In the genomic region with DNA sequence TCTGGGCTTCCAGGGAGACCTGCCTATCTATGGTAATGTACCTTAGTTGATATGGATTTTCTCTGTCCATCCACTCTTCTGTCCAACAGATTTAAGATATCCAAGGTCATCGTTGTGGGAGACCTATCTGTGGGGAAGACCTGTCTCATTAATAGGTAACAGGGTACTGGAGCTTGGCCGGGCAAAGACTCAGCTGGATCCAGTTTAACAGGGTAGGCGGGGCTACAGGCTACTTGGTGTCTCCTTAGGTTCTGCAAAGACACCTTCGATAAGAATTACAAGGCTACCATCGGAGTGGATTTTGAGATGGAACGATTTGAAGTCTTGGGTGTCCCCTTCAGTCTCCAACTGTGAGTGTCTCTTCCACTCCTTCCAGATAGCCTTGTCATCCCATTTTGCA, we compare ENCODE assay signal across 8 mouse cellular contexts. TPM values are rescaled to one million over a fixed set of nuclear protein-coding genes. Genes with fewer than 3 reads are reported as not detected.
DNase-seq lines count a peak whose midpoint lies in the region; ATAC-seq lines count a peak whose summit lies in the region.

No protein-coding gene starts in this region.

- H3K27ac ChIP-seq in lung, embryonic 15.5 days, result peak overlapping the region; percentile 100
- peak overlapping the region; percentile 93 for H3K27ac ChIP-seq in hindbrain, embryonic 13.5 days
- H3K27ac ChIP-seq in limb, embryonic 12.5 days, result peak overlapping the region; percentile 100
- H3K27ac ChIP-seq in stomach, embryonic 16.5 days (ENCODE audit: low read length), result peak overlapping the region; percentile 97

- H3K9ac ChIP-seq in lung, embryonic 15.5 days, result peak overlapping the region; percentile 94; the same call in 1 of the 2 replicates
- H3K9ac ChIP-seq in hindbrain, embryonic 13.5 days, result peak overlapping the region; percentile 94
- peak overlapping the region; percentile 96; the same call in 1 of the 2 replicates for H3K9ac ChIP-seq in limb, embryonic 12.5 days (replicated peaks)
- peak overlapping the region; percentile 94 for H3K9ac ChIP-seq in stomach, embryonic 16.5 days (ENCODE audit: low read length)

- WGBS in lung, embryonic 15.5 days, result 47% methylated on average over 6 of the region's 6 CpGs
- 70% methylated on average over 6 of the region's 6 CpGs for WGBS in hindbrain, embryonic 13.5 days
- WGBS in limb, embryonic 12.5 days, result 51% methylated on average over 6 of the region's 6 CpGs
- WGBS in stomach, embryonic 16.5 days, result 56% methylated on average over 6 of the region's 6 CpGs

- H3K4me2 ChIP-seq in lung, embryonic 15.5 days, result peak overlapping the region; percentile 67
- peak overlapping the region; percentile 67 for H3K4me2 ChIP-seq in hindbrain, embryonic 13.5 days
- peak overlapping the region; percentile 63 for H3K4me2 ChIP-seq in limb, embryonic 12.5 days
- H3K4me2 ChIP-seq in stomach, embryonic 16.5 days (ENCODE audit: low read depth, low read length), result peak overlapping the region; percentile 69

- H3K9me3 ChIP-seq in lung, embryonic 15.5 days, result no peaks in the 10 kb centered on the region
- H3K9me3 ChIP-seq in hindbrain, embryonic 13.5 days, result no peaks in the 10 kb centered on the region
- no peaks in the 10 kb centered on the region for H3K9me3 ChIP-seq in limb, embryonic 12.5 days
- H3K9me3 ChIP-seq in stomach, embryonic 16.5 days (replicated peaks; ENCODE audit: control insufficient read depth, low read length), result no peaks in the 10 kb centered on the region

- H3K4me3 ChIP-seq in lung, embryonic 15.5 days, result peak overlapping the region; percentile 68
- peak overlapping the region; percentile 63 for H3K4me3 ChIP-seq in hindbrain, embryonic 13.5 days
- H3K4me3 ChIP-seq in limb, embryonic 12.5 days (replicated peaks), result peak overlapping the region; percentile 83
- peak overlapping the region; percentile 76 for H3K4me3 ChIP-seq in stomach, embryonic 16.5 days (replicated peaks; ENCODE audit: low read length)

- H3K4me1 ChIP-seq in lung, embryonic 15.5 days, result peaks cover 25% of the 10 kb centered on the region
- peaks cover 31% of the 10 kb centered on the region for H3K4me1 ChIP-seq in hindbrain, embryonic 13.5 days (replicated peaks)
- peaks cover 20% of the 10 kb centered on the region for H3K4me1 ChIP-seq in limb, embryonic 12.5 days (replicated peaks)
- H3K4me1 ChIP-seq in stomach, embryonic 16.5 days (ENCODE audit: control insufficient read depth, insufficient read depth, low read length), result peaks cover 16% of the 10 kb centered on the region

- H3K36me3 ChIP-seq in lung, embryonic 15.5 days, result peaks cover 18% of the 10 kb centered on the region
- H3K36me3 ChIP-seq in hindbrain, embryonic 13.5 days, result peaks cover 32% of the 10 kb centered on the region
- H3K36me3 ChIP-seq in limb, embryonic 12.5 days, result peaks cover 37% of the 10 kb centered on the region
- no peaks in the 10 kb centered on the region for H3K36me3 ChIP-seq in stomach, embryonic 16.5 days (ENCODE audit: control insufficient read depth, insufficient read depth, low read length)

- no peaks in the 10 kb centered on the region for H3K27me3 ChIP-seq in lung, embryonic 15.5 days
- no peaks in the 10 kb centered on the region for H3K27me3 ChIP-seq in hindbrain, embryonic 13.5 days
- H3K27me3 ChIP-seq in limb, embryonic 12.5 days, result no peaks in the 10 kb centered on the region
- no peaks in the 10 kb centered on the region for H3K27me3 ChIP-seq in stomach, embryonic 16.5 days (ENCODE audit: control insufficient read depth, insufficient read depth, low read length)

- no peak for DNase-seq in lung, postnatal 14 days
- no peak for DNase-seq in right cerebral cortex, postnatal 25 days
- no peak for DNase-seq in spleen, adult 18-20 months
- DNase-seq in adrenal gland, postnatal 36 days, result no peak

- no peak for ATAC-seq in lung, embryonic 15.5 days (ENCODE audit: borderline replicate concordance, extremely low read depth, low FRiP score, low TSS enrichment)
- no peak for ATAC-seq in hindbrain, embryonic 13.5 days (ENCODE audit: low FRiP score)
- no peak for ATAC-seq in limb, embryonic 12.5 days (ENCODE audit: insufficient number of reproducible peaks, insufficient read depth, low FRiP score, low TSS enrichment, low read depth)
- no peak for ATAC-seq in stomach, embryonic 16.5 days (ENCODE audit: insufficient read depth, low FRiP score)

RNA-seq across cellular contexts. Expression of a gene that starts 1.8 kb away (rescaled TPM):
- polyA plus RNA-seq in lung, embryonic 15.5 days (2015; fragmentation: Nextera tagmentation; extraction: Ambion mirVana), result 141 and 147 TPM in 2 replicates
- 53.2 TPM in 2 replicates for polyA plus RNA-seq in hindbrain, embryonic 13.5 days (2015; fragmentation: Nextera tagmentation; extraction: Ambion mirVana)
- polyA plus RNA-seq in limb, embryonic 12.5 days (2016; fragmentation: Nextera tagmentation; extraction: Ambion mirVana), result 149 and 157 TPM in 2 replicates
- polyA plus RNA-seq in stomach, embryonic 16.5 days (2015; fragmentation: Nextera tagmentation; extraction: Ambion mirVana), result 88.3 and 90.9 TPM in 2 replicates
- 10 to 100 TPM; 85.9 to 89.9 TPM for total RNA-seq in adrenal gland, postnatal 36 days (2021)

RNA-seq across cellular contexts. Expression of a gene that starts 3.2 kb away (rescaled TPM):
- polyA plus RNA-seq in lung, embryonic 15.5 days (2015; fragmentation: Nextera tagmentation; extraction: Ambion mirVana), result 4.4 and 4.7 TPM in 2 replicates
- polyA plus RNA-seq in hindbrain, embryonic 13.5 days (2015; fragmentation: Nextera tagmentation; extraction: Ambion mirVana), result 2.5 and 3.3 TPM in 2 replicates
- 1.9 and 2.7 TPM in 2 replicates for polyA plus RNA-seq in limb, embryonic 12.5 days (2016; fragmentation: Nextera tagmentation; extraction: Ambion mirVana)
- polyA plus RNA-seq in stomach, embryonic 16.5 days (2015; fragmentation: Nextera tagmentation; extraction: Ambion mirVana), result 3.1 and 3.7 TPM in 2 replicates
- total RNA-seq in adrenal gland, postnatal 36 days (2021), result 10 to 100 TPM; 14.1 to 15.2 TPM

RNA-seq across cellular contexts. Expression of a gene that starts 6.7 kb away (rescaled TPM):
- polyA plus RNA-seq in lung, embryonic 15.5 days (2015; fragmentation: Nextera tagmentation; extraction: Ambion mirVana), result 1,297 and 1,378 TPM in 2 replicates
- 913 and 965 TPM in 2 replicates for polyA plus RNA-seq in hindbrain, embryonic 13.5 days (2015; fragmentation: Nextera tagmentation; extraction: Ambion mirVana)
- 1,381 and 1,432 TPM in 2 replicates for polyA plus RNA-seq in limb, embryonic 12.5 days (2016; fragmentation: Nextera tagmentation; extraction: Ambion mirVana)
- 1,025 and 1,263 TPM in 2 replicates for polyA plus RNA-seq in stomach, embryonic 16.5 days (2015; fragmentation: Nextera tagmentation; extraction: Ambion mirVana)
- total RNA-seq in adrenal gland, postnatal 36 days (2021), result 1,000 to 10,000 TPM; 1,640 to 1,911 TPM

RNA-seq across cellular contexts. Expression of a gene that starts 13.5 kb away (rescaled TPM):
- polyA plus RNA-seq in lung, embryonic 15.5 days (2015; fragmentation: Nextera tagmentation; extraction: Ambion mirVana), result 20.2 and 22.9 TPM in 2 replicates
- 7.0 and 8.3 TPM in 2 replicates for polyA plus RNA-seq in hindbrain, embryonic 13.5 days (2015; fragmentation: Nextera tagmentation; extraction: Ambion mirVana)
- 11.6 and 11.9 TPM in 2 replicates for polyA plus RNA-seq in limb, embryonic 12.5 days (2016; fragmentation: Nextera tagmentation; extraction: Ambion mirVana)
- 32.5 and 32.8 TPM in 2 replicates for polyA plus RNA-seq in stomach, embryonic 16.5 days (2015; fragmentation: Nextera tagmentation; extraction: Ambion mirVana)
- total RNA-seq in adrenal gland, postnatal 36 days (2021), result 10 to 100 TPM; 41.5 to 88.1 TPM

RNA-seq across cellular contexts. Expression of a gene that starts 13.6 kb away (rescaled TPM):
- 19.2 and 20.3 TPM in 2 replicates for polyA plus RNA-seq in lung, embryonic 15.5 days (2015; fragmentation: Nextera tagmentation; extraction: Ambion mirVana)
- polyA plus RNA-seq in hindbrain, embryonic 13.5 days (2015; fragmentation: Nextera tagmentation; extraction: Ambion mirVana), result 6.6 and 6.7 TPM in 2 replicates
- 18.3 and 20.4 TPM in 2 replicates for polyA plus RNA-seq in limb, embryonic 12.5 days (2016; fragmentation: Nextera tagmentation; extraction: Ambion mirVana)
- 16.7 and 19.0 TPM in 2 replicates for polyA plus RNA-seq in stomach, embryonic 16.5 days (2015; fragmentation: Nextera tagmentation; extraction: Ambion mirVana)
- 10 to 100 TPM; 10.5 to 11.3 TPM for total RNA-seq in adrenal gland, postnatal 36 days (2021)
